Mouse (Mus musculus): ENCODE measurements at regions not wholly inside any gene's neighbourhood (a gene's known extent, or its start where the extent isn't known, plus 50 kb on each side); places are given as distances from the start of the nearest gene placed in this dataset.
A peak's percentile ranks its signal among the peaks of the same experiment; 100 is the strongest.

DNA sequence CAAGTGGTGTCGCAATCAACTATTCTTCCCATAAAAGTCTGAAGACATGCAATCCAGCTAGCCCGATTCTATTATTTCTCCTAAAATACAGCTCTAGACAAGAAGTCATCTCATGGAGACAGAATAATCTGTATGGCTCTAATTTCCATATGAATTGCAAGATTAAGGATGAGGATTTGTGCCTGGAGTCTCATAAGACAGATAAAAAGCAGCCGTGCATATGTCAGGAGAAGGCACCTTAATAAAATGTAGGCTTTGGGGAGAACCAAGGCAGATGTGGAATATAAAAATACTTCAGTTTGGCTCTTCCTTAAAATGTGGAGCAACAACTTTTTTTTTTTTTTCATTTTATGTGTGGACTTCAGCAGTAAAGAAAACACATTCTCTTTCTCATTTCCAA lies 876.8 kb downstream of the Hace1 start:
- DNase-seq (ENCODE audit: low spot score in 2 of 2), result no peak

DNA sequence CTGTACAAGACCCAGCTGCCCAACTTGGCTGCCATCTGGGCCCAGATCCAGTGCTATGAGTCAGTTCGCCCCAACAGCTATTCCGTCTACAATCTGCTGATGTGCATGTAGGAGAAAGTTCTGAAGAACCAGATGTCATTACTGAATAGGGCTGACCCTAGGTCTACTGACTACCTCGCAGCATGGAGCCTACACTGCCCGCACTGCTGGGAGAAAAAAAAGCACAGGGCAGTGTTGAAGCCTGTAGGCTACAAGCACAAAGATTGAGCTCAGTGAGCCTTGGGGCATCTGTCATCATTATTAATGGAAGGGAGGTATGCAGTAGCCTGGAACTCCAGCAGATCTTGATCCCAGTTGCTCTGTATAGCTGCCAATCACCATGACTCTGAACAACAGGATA lies 881.1 kb downstream of the Hace1 start:
- no peak for DNase-seq (ENCODE audit: low spot score in 2 of 2)

DNA sequence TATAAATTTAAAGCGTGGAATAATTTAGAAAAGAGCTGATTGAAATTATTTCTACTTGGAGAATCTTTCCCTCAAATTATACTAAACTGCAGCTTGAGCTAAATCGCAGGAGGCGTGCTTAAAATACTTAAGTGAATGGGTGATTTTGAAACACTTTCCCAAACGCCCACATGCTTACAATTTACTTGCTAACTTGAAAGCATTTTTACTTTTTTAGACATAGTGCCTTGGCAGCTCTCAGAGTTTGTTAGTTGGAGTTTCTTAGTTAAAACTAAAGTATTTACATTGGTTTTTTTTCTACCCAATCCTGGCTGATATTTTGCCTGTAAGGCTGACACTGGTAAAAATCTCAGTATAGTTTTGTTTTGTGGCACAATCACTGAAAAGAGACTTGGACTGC lies 906.0 kb downstream of the Hace1 start:
- peak in 1 of 2 experiments; percentile 61 for DNase-seq (ENCODE audit: low spot score in 2 of 2)

Measured in right cerebral cortex, postnatal 10 days (tissue).